Mouse (Mus musculus) E14TG2a.4 (cell line): ENCODE measurements around the gene Zfp963.
"Not testable (repeated sequence)": the region's sequence is repeated elsewhere in the genome, so short reads cannot be mapped to it uniquely, and the experiment has no call there.

Experiments used
- H3K27me3 ChIP-seq: 2 replicates; pipeline ENCODE4 v1.6.1; 2014; ENCODE audit warnings: low read length, control low read depth; ENCODE audit not compliant: insufficient read depth
- H3K36me3 ChIP-seq: 2 replicates; pipeline ENCODE4 v1.6.1; 2014; ENCODE audit warnings: low read length, control low read depth; ENCODE audit not compliant: insufficient read depth
- H3K4me1 ChIP-seq: replicated peaks from 2 replicates; pipeline ENCODE4 v1.6.1; 2014; ENCODE audit warnings: low read depth, low read length, control low read depth
- H3K4me3 ChIP-seq: replicated peaks from 2 replicates; pipeline ENCODE4 v1.5.1; 2014; ENCODE audit warnings: mild to moderate bottlenecking, low read length
- H3K9me3 ChIP-seq: 2 replicates; pipeline ENCODE4 v1.6.1; 2014; ENCODE audit warnings: low read length, control low read depth
- CTCF ChIP-seq: conservative IDR thresholded peaks from 2 replicates; pipeline ENCODE4 v1.5.1; 2014; ENCODE audit warnings: low read length
- NANOG ChIP-seq: IDR thresholded peaks from 2 replicates; pipeline ENCODE4 v1.6.1; 2014; ENCODE audit warnings: borderline replicate concordance, low read length, mixed read lengths
- POU5F1 ChIP-seq: IDR thresholded peaks from 2 replicates; pipeline ENCODE4 v1.6.1; 2014; ENCODE audit warnings: low read length, borderline replicate concordance

Zfp963 gene

GRCm38 (mm10) chr8:69713516-69713915 is 36.3 kb downstream of the Zfp963 start:
- no peaks in the 10 kb centered on the region for H3K4me1 ChIP-seq
- peaks cover 45% of the 10 kb centered on the region for H3K9me3 ChIP-seq
- H3K27me3 ChIP-seq, result no peaks in the 10 kb centered on the region
- TF ChIP-seq POU5F1, result no peak
- no peak for TF ChIP-seq NANOG
- no peak for TF ChIP-seq CTCF
- no peaks in the 10 kb centered on the region for H3K36me3 ChIP-seq
- no peak overlapping the region for H3K4me3 ChIP-seq

GRCm38 (mm10) chr8:69710624-69711023 is 39.1 kb downstream of the Zfp963 start, which contains the start of gene Zfp869:
TSS of gene Zfp869 (minus strand) at chr8:69710724.
- H3K4me3 ChIP-seq, H3K27me3 ChIP-seq, H3K4me1 ChIP-seq: not testable (repeated sequence)
- Histone ChIP-seq H3K36me3 (peaks cover 16% of the 10 kb centered on the region; the same call in 1 of the 2 replicates), H3K9me3 (peaks cover 41% of the 10 kb centered on the region)

GRCm38 (mm10) chr8:69701810-69702209 is 48.0 kb downstream of the Zfp963 start:
- H3K9me3 ChIP-seq, result peaks cover 9% of the 10 kb centered on the region
- no peaks in the 10 kb centered on the region for H3K4me1 ChIP-seq
- no peaks in the 10 kb centered on the region for H3K27me3 ChIP-seq
- no peak overlapping the region for H3K4me3 ChIP-seq
- H3K36me3 ChIP-seq, result peaks cover 9% of the 10 kb centered on the region; the same call in 1 of the 2 replicates
- TF ChIP-seq CTCF (no peak), NANOG (no peak), POU5F1 (no peak)
